Mouse (Mus musculus) forebrain, embryonic 11.5 days (tissue): Measurements from ENCODE around the gene Wnt5b. TPM values are rescaled to one million over a fixed set of nuclear protein-coding genes. Genes with fewer than 3 reads are reported as not detected.

Source experiments
- ATAC-seq: fragments of 200-750 bp; cut with Nextera tagmentation; replicated peaks from 2 replicates; pipeline ENCODE4 v1.8.0; 2017; ENCODE audit warnings: moderate TSS enrichment; ENCODE audit not compliant: low FRiP score
- DNase-seq: peaks from one replicate; pipeline ENCODE4 v3.0.0-alpha.2; 2017; ENCODE audit warnings: low spot score
- H3K27ac ChIP-seq: fragments of 300-500 bp; sonication (generic); 2 replicates; pipeline ENCODE4 v1.5.1; 2014; ENCODE audit warnings: low read depth, low read length
- H3K27me3 ChIP-seq: fragments of 300-500 bp; sonication (generic); 2 replicates; pipeline ENCODE4 v1.6.1; 2014; ENCODE audit warnings: mild to moderate bottlenecking, low read length, mixed read lengths; ENCODE audit not compliant: control insufficient read depth, insufficient read depth
- H3K36me3 ChIP-seq: fragments of 300-500 bp; sonication (generic); 2 replicates; pipeline ENCODE4 v1.6.1; 2014; ENCODE audit warnings: mild to moderate bottlenecking, low read length, moderate library complexity, mixed read lengths; ENCODE audit not compliant: control insufficient read depth, insufficient read depth
- H3K4me1 ChIP-seq: fragments of 300-500 bp; sonication (generic); replicated peaks from 2 replicates; pipeline ENCODE4 v1.6.1; 2014; ENCODE audit warnings: low read length, mixed read lengths; ENCODE audit not compliant: control insufficient read depth, insufficient read depth
- H3K4me2 ChIP-seq: fragments of 300-500 bp; sonication (generic); 2 replicates; pipeline ENCODE4 v1.6.1; 2014; ENCODE audit warnings: low read depth, mild to moderate bottlenecking, low read length, moderate library complexity, mixed read lengths; ENCODE audit not compliant: severe bottlenecking
- H3K4me3 ChIP-seq: fragments of 300-500 bp; sonication (generic); 2 replicates; pipeline ENCODE4 v1.5.1; 2014; ENCODE audit warnings: low read depth, low read length
- H3K9ac ChIP-seq: fragments of 300-500 bp; sonication (generic); 2 replicates; pipeline ENCODE4 v1.6.1; 2014; ENCODE audit warnings: low read length
- H3K9me3 ChIP-seq: fragments of 300-500 bp; sonication (generic); 2 replicates; pipeline ENCODE4 v1.6.1; 2016; ENCODE audit warnings: low read length, mixed read lengths; ENCODE audit not compliant: control insufficient read depth
- WGBS: fragments of 180-500 bp; shearing (Covaris S2); extraction: QIAGEN DNeasy Blood & Tissue Kit; methylation state at CpG from one replicate; pipeline ENCODE4 v1.1.7; 2014; 5-methylcytosine and 5-hydroxymethylcytosine counted together
- polyA plus RNA-seq: library from polyadenylated mRNA; unstranded; fragments of >200 nt; fragmentation: Nextera tagmentation; extraction: Ambion mirVana; gene quantifications from 2 replicates; pipeline ENCODE4 v1.2.1, GENCODE M21; 2014

Gene Wnt5b
- polyA plus RNA-seq, 1 experiment from 2014 or later = 14.5 TPM

GRCm38 (mm10) chr6:119514085-119514484 is 30.1 kb downstream of the Wnt5b start:
- Histone ChIP-seq H3K4me2 (no peak overlapping the region), H3K9ac (no peak overlapping the region), H3K4me3 (no peak overlapping the region), H3K27ac (no peak overlapping the region), H3K4me1 (no peaks in the 10 kb centered on the region), H3K27me3 (no peaks in the 10 kb centered on the region), H3K9me3 (no peaks in the 10 kb centered on the region; the same call in 1 of the 2 replicates), H3K36me3 (no peaks in the 10 kb centered on the region)
- WGBS = 90% methylated on average over 7 of the region's 7 CpGs
- DNase-seq (no peak), ATAC-seq (no peak)

GRCm38 (mm10) chr6:119513452-119513851 is 30.7 kb downstream of the Wnt5b start:
- ATAC-seq = no peak
- 82% methylated on average over 5 of the region's 5 CpGs for WGBS
- DNase-seq = no peak

GRCm38 (mm10) chr6:119512701-119513100 is 31.4 kb downstream of the Wnt5b start:
- WGBS = 92% methylated on average over 11 of the region's 11 CpGs
- Histone ChIP-seq H3K4me3 (no peak overlapping the region), H3K4me2 (no peak overlapping the region), H3K9ac (no peak overlapping the region), H3K9me3 (no peaks in the 10 kb centered on the region; the same call in 1 of the 2 replicates), H3K4me1 (no peaks in the 10 kb centered on the region), H3K27ac (no peak overlapping the region), H3K27me3 (no peaks in the 10 kb centered on the region), H3K36me3 (no peaks in the 10 kb centered on the region)
- no peak for DNase-seq
- no peak for ATAC-seq

More at GRCm38 (mm10) chr6:119513452-119513851, 30.7 kb downstream of the Wnt5b start:
- H3K4me3 ChIP-seq = no peak overlapping the region
- H3K27ac ChIP-seq = no peak overlapping the region
- no peak overlapping the region for H3K4me2 ChIP-seq
- H3K9me3 ChIP-seq = no peaks in the 10 kb centered on the region; the same call in 1 of the 2 replicates
- no peak overlapping the region for H3K9ac ChIP-seq
- H3K4me1 ChIP-seq = no peaks in the 10 kb centered on the region
- H3K36me3 ChIP-seq = no peaks in the 10 kb centered on the region
- no peaks in the 10 kb centered on the region for H3K27me3 ChIP-seq

GRCm38 (mm10) chr6:119509437-119510037 is 34.6 kb downstream of the Wnt5b start:
- no peak for DNase-seq
- no peak overlapping the region for H3K4me2 ChIP-seq
- H3K4me3 ChIP-seq = no peak overlapping the region
- H3K9me3 ChIP-seq = no peaks in the 10 kb centered on the region
- no peak overlapping the region for H3K9ac ChIP-seq
- H3K36me3 ChIP-seq = no peaks in the 10 kb centered on the region
- no peaks in the 10 kb centered on the region for H3K4me1 ChIP-seq
- no peak for ATAC-seq
- no peaks in the 10 kb centered on the region for H3K27me3 ChIP-seq
- H3K27ac ChIP-seq = no peak overlapping the region
- WGBS = 93% methylated on average over 13 of the region's 13 CpGs

GRCm38 (mm10) chr6:119508634-119509375 is 35.3 kb downstream of the Wnt5b start:
- WGBS = 87% methylated on average over 10 of the region's 10 CpGs

GRCm38 (mm10) chr6:119508221-119508620 is 35.9 kb downstream of the Wnt5b start:
- H3K9me3 ChIP-seq = no peaks in the 10 kb centered on the region
- ATAC-seq = no peak
- 95% methylated on average over 6 of the region's 6 CpGs for WGBS

More at GRCm38 (mm10) chr6:119508634-119509375, 35.3 kb downstream of the Wnt5b start:
- no peak overlapping the region for H3K4me3 ChIP-seq
- no peak overlapping the region for H3K27ac ChIP-seq
- H3K4me1 ChIP-seq = no peaks in the 10 kb centered on the region
- H3K9me3 ChIP-seq = no peaks in the 10 kb centered on the region
- H3K36me3 ChIP-seq = no peaks in the 10 kb centered on the region
- H3K27me3 ChIP-seq = no peaks in the 10 kb centered on the region
- ATAC-seq = no peak
- DNase-seq = no peak
- no peak overlapping the region for H3K4me2 ChIP-seq
- H3K9ac ChIP-seq = no peak overlapping the region

GRCm38 (mm10) chr6:119505525-119506225 is 38.5 kb downstream of the Wnt5b start:
- no peak for ATAC-seq
- H3K4me3 ChIP-seq = no peak overlapping the region
- H3K27ac ChIP-seq = no peak overlapping the region
- no peaks in the 10 kb centered on the region for H3K4me1 ChIP-seq
- H3K36me3 ChIP-seq = no peaks in the 10 kb centered on the region
- 57% methylated on average over 9 of the region's 9 CpGs for WGBS
- H3K4me2 ChIP-seq = no peak overlapping the region
- no peaks in the 10 kb centered on the region for H3K27me3 ChIP-seq
- DNase-seq = no peak
- H3K9me3 ChIP-seq = no peaks in the 10 kb centered on the region
- no peak overlapping the region for H3K9ac ChIP-seq

More at GRCm38 (mm10) chr6:119508221-119508620, 35.9 kb downstream of the Wnt5b start:
- Histone ChIP-seq H3K9ac (no peak overlapping the region), H3K4me1 (no peaks in the 10 kb centered on the region), H3K36me3 (no peaks in the 10 kb centered on the region), H3K4me3 (no peak overlapping the region), H3K4me2 (no peak overlapping the region), H3K27me3 (no peaks in the 10 kb centered on the region), H3K27ac (no peak overlapping the region)
- DNase-seq = no peak

GRCm38 (mm10) chr6:119504756-119505155 is 39.4 kb downstream of the Wnt5b start:
- H3K27ac ChIP-seq = no peak overlapping the region
- no peaks in the 10 kb centered on the region for H3K36me3 ChIP-seq
- DNase-seq = no peak
- ATAC-seq = no peak
- H3K9ac ChIP-seq = no peak overlapping the region
- H3K4me2 ChIP-seq = no peak overlapping the region
- no peaks in the 10 kb centered on the region for H3K4me1 ChIP-seq
- H3K4me3 ChIP-seq = no peak overlapping the region
- 88% methylated on average over 8 of the region's 8 CpGs for WGBS
- H3K27me3 ChIP-seq = no peaks in the 10 kb centered on the region
- H3K9me3 ChIP-seq = no peaks in the 10 kb centered on the region
